Mouse (Mus musculus) E14TG2a.4 (cell line): ENCODE results near the gene Egf.
A peak's percentile ranks its signal among the peaks of the same experiment; 100 is the strongest.

Experiments used
- H3K27me3 ChIP-seq: 2 replicates; pipeline ENCODE4 v1.6.1; 2014; ENCODE audit warnings: low read length, control low read depth; ENCODE audit not compliant: insufficient read depth
- H3K36me3 ChIP-seq: 2 replicates; pipeline ENCODE4 v1.6.1; 2014; ENCODE audit warnings: low read length, control low read depth; ENCODE audit not compliant: insufficient read depth
- H3K4me1 ChIP-seq: replicated peaks from 2 replicates; pipeline ENCODE4 v1.6.1; 2014; ENCODE audit warnings: low read depth, low read length, control low read depth
- H3K4me3 ChIP-seq: replicated peaks from 2 replicates; pipeline ENCODE4 v1.5.1; 2014; ENCODE audit warnings: mild to moderate bottlenecking, low read length
- H3K9me3 ChIP-seq: 2 replicates; pipeline ENCODE4 v1.6.1; 2014; ENCODE audit warnings: low read length, control low read depth
- CTCF ChIP-seq: conservative IDR thresholded peaks from 2 replicates; pipeline ENCODE4 v1.5.1; 2014; ENCODE audit warnings: low read length
- NANOG ChIP-seq: IDR thresholded peaks from 2 replicates; pipeline ENCODE4 v1.6.1; 2014; ENCODE audit warnings: borderline replicate concordance, low read length, mixed read lengths
- POU5F1 ChIP-seq: IDR thresholded peaks from 2 replicates; pipeline ENCODE4 v1.6.1; 2014; ENCODE audit warnings: low read length, borderline replicate concordance

The Egf gene

GRCm38 (mm10) chr3:129656540-129656939, 98.6 kb downstream of the Egf start:
- Histone ChIP-seq H3K27me3 (no peaks in the 10 kb centered on the region), H3K4me3 (no peak overlapping the region), H3K4me1 (peaks cover 11% of the 10 kb centered on the region), H3K36me3 (0 out of 2 replicates have a peak, but pooled peaks cover 5% of the 10 kb centered on the region), H3K9me3 (peaks cover 38% of the 10 kb centered on the region)
- TF ChIP-seq CTCF (no peak), POU5F1 (no peak), NANOG (no peak)

- no peak for TF ChIP-seq NANOG
- H3K9me3 ChIP-seq, result peaks cover 38% of the 10 kb centered on the region
- no peaks in the 10 kb centered on the region for H3K27me3 ChIP-seq
- H3K36me3 ChIP-seq, result 0 out of 2 replicates have a peak, but pooled peaks cover 5% of the 10 kb centered on the region
- no peak overlapping the region for H3K4me3 ChIP-seq
- H3K4me1 ChIP-seq, result peaks cover 44% of the 10 kb centered on the region
Observed at GRCm38 (mm10) chr3:129652476-129652875, 102.6 kb downstream of the Egf start.

- no peak for TF ChIP-seq CTCF
- no peaks in the 10 kb centered on the region for H3K27me3 ChIP-seq
- H3K9me3 ChIP-seq, result peaks cover 38% of the 10 kb centered on the region
- H3K4me3 ChIP-seq, result no peak overlapping the region
- H3K4me1 ChIP-seq, result peaks cover 45% of the 10 kb centered on the region
- H3K36me3 ChIP-seq, result 0 out of 2 replicates have a peak, but pooled peaks cover 5% of the 10 kb centered on the region
Observed at GRCm38 (mm10) chr3:129651765-129652164, 103.4 kb downstream of the Egf start.

- H3K4me1 ChIP-seq, result peaks cover 45% of the 10 kb centered on the region
Observed at GRCm38 (mm10) chr3:129650931-129651330, 104.2 kb downstream of the Egf start.

DNA sequence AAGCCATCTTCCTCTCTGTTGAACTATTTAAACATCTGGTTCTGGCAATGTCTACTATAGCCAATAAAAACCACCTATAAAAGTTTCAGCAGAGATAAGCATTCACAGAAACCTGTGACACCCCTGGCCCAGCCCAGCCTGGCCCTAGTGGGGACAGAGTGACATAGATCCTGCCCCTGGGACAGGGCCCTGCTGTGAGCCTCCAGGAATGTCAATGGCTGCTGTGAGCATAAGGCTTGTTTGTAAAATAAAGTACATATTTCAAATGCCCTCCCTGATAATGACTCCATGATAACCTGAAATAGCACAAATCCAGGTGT, 104.9 kb downstream of the Egf start:
- peaks cover 32% of the 10 kb centered on the region for H3K9me3 ChIP-seq
- 0 out of 2 replicates have a peak, but pooled peaks cover 5% of the 10 kb centered on the region for H3K36me3 ChIP-seq
- H3K4me3 ChIP-seq, result no peak overlapping the region
- H3K4me1 ChIP-seq, result peaks cover 45% of the 10 kb centered on the region
- H3K27me3 ChIP-seq, result no peaks in the 10 kb centered on the region
- TF ChIP-seq NANOG (0 out of 2 replicates have a peak, but pooled peaks have one; percentile 10), CTCF (no peak)

More at GRCm38 (mm10) chr3:129650931-129651330, 104.2 kb downstream of the Egf start:
- no peak overlapping the region for H3K4me3 ChIP-seq
- no peak for TF ChIP-seq POU5F1
- no peak for TF ChIP-seq CTCF
- peak; percentile 67; the same call in 1 of the 2 replicates for TF ChIP-seq NANOG
- no peaks in the 10 kb centered on the region for H3K27me3 ChIP-seq
- H3K9me3 ChIP-seq, result peaks cover 38% of the 10 kb centered on the region
- 0 out of 2 replicates have a peak, but pooled peaks cover 5% of the 10 kb centered on the region for H3K36me3 ChIP-seq

DNA sequence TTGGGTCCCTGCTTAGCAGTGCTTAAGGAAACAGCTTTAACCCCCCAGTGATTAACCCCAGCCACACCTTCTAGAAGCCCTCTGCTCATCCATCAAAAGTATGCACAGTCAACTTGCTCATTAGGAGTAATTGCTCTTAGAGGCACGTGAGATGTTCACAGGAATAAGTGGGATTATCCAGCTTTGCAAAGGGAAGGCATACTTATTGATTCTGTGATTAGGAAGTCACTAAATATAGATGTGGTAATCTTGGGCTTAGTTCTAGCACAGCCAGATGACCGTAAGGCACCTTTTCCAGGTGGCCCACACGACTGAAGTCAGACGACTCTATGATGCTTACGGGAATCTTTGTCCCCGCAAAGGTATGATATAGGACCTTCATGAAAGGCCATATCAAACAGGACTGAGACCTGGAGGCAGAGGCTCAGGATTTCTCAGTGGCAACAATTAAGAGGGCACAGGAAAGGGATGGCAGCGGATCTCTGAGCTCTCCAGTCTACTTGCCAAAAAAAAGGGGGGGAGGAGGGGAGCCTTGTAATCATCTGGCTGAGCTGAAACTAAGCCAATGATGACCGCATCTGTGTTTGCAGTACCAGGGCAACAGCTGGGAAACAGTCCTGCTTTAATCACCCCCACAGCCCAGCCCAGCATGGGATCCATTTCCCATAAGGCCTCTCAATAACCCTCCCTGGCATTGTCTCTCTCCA, 105.4 kb downstream of the Egf start:
- Histone ChIP-seq H3K9me3 (peaks cover 27% of the 10 kb centered on the region), H3K4me1 (peaks cover 45% of the 10 kb centered on the region), H3K36me3 (0 out of 2 replicates have a peak, but pooled peaks cover 5% of the 10 kb centered on the region), H3K4me3 (no peak overlapping the region), H3K27me3 (no peaks in the 10 kb centered on the region)
- TF ChIP-seq NANOG, result no peak; the same call in 1 of the 2 replicates
- no peak for TF ChIP-seq CTCF
- TF ChIP-seq POU5F1, result no peak

- H3K27me3 ChIP-seq, result no peaks in the 10 kb centered on the region
- TF ChIP-seq CTCF (no peak), NANOG (no peak), POU5F1 (no peak)
- 0 out of 2 replicates have a peak, but pooled peaks cover 5% of the 10 kb centered on the region for H3K36me3 ChIP-seq
- no peak overlapping the region for H3K4me3 ChIP-seq
- peaks cover 45% of the 10 kb centered on the region for H3K4me1 ChIP-seq
- peaks cover 16% of the 10 kb centered on the region for H3K9me3 ChIP-seq
Observed at GRCm38 (mm10) chr3:129648598-129648997, 106.5 kb downstream of the Egf start.

GRCm38 (mm10) chr3:129647312-129647711, 107.8 kb downstream of the Egf start:
- Histone ChIP-seq H3K4me3 (no peak overlapping the region), H3K36me3 (0 out of 2 replicates have a peak, but pooled peaks cover 4% of the 10 kb centered on the region), H3K4me1 (peaks cover 42% of the 10 kb centered on the region), H3K27me3 (no peaks in the 10 kb centered on the region), H3K9me3 (peaks cover 4% of the 10 kb centered on the region)
- no peak for TF ChIP-seq CTCF
- TF ChIP-seq NANOG, result no peak
- TF ChIP-seq POU5F1, result no peak

DNA sequence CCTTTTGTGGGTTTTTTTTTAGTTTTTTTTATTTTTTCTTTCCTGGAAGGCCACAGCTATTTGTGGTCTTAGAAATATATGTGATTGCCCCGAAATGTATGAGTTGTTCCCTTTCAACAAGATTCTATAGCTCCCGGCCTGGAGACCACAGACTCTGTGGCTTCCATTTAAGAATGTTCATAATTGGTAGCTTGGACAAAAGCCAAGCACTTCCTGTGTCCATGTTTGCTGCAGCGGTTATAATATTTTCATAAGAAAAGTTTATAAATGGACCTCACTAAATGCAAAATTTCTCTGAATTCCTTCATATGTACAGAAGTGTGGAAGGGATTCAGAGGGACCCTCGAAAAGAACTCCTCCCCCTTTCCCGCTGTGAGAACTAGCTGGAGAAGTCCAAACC, 108.3 kb downstream of the Egf start:
- H3K36me3 ChIP-seq, result no peaks in the 10 kb centered on the region
- H3K9me3 ChIP-seq, result no peaks in the 10 kb centered on the region
- TF ChIP-seq POU5F1 (no peak), NANOG (no peak), CTCF (no peak)
- no peak overlapping the region for H3K4me3 ChIP-seq
- H3K27me3 ChIP-seq, result no peaks in the 10 kb centered on the region
- peaks cover 36% of the 10 kb centered on the region for H3K4me1 ChIP-seq
